Mouse (Mus musculus): ENCODE measurements around the gene Tmem114.

Tmem114 gene

GRCm38 (mm10) chr16:8409197-8409596, 15.7 kb downstream of the Tmem114 start:
- DNase-seq (ENCODE audit: low spot score): no peak

- DNase-seq (ENCODE audit: low spot score): peak; percentile 49
Measured at GRCm38 (mm10) chr16:8406708-8407107, 18.2 kb downstream of the Tmem114 start.

GRCm38 (mm10) chr16:8402663-8403062, 22.3 kb downstream of the Tmem114 start:
- DNase-seq (ENCODE audit: low spot score): no peak

GRCm38 (mm10) chr16:8401171-8401955, 23.6 kb downstream of the Tmem114 start:
- no peak for DNase-seq (ENCODE audit: low spot score)

- no peak for DNase-seq (ENCODE audit: low spot score)
Measured at GRCm38 (mm10) chr16:8399868-8400267, 25.1 kb downstream of the Tmem114 start.

GRCm38 (mm10) chr16:8394946-8395345, 30.0 kb downstream of the Tmem114 start:
- DNase-seq (ENCODE audit: low spot score): no peak

GRCm38 (mm10) chr16:8388491-8388890, 36.4 kb downstream of the Tmem114 start:
- DNase-seq (ENCODE audit: low spot score): no peak

- DNase-seq (ENCODE audit: low spot score): no peak
Measured at GRCm38 (mm10) chr16:8386386-8386785, 38.5 kb downstream of the Tmem114 start.

GRCm38 (mm10) chr16:8385679-8386078, 39.3 kb downstream of the Tmem114 start:
- no peak for DNase-seq (ENCODE audit: low spot score)

- no peak for DNase-seq (ENCODE audit: low spot score)
Measured at GRCm38 (mm10) chr16:8384772-8385171, 40.2 kb downstream of the Tmem114 start.

GRCm38 (mm10) chr16:8383396-8383795, 41.5 kb downstream of the Tmem114 start:
- no peak for DNase-seq (ENCODE audit: low spot score)

GRCm38 (mm10) chr16:8363066-8363465, 61.9 kb downstream of the Tmem114 start:
- DNase-seq (ENCODE audit: low spot score): no peak
